Mouse (Mus musculus): Measurements from ENCODE around the gene Mrtfa.
A peak's percentile ranks its signal among the peaks of the same experiment; 100 is the strongest.

Gene Mrtfa

GRCm38 (mm10) chr15:81022437-81022836 lies 168.1 kb downstream of the Mrtfa start:
- DNase-seq = no peak

GRCm38 (mm10) chr15:81021377-81021776 lies 169.2 kb downstream of the Mrtfa start:
- no peak for DNase-seq

GRCm38 (mm10) chr15:81017308-81017707 lies 173.2 kb downstream of the Mrtfa start:
- DNase-seq = no peak

- DNase-seq = no peak
Measured at GRCm38 (mm10) chr15:81016488-81016887, 174.1 kb downstream of the Mrtfa start.

GRCm38 (mm10) chr15:81015068-81015744 lies 175.4 kb downstream of the Mrtfa start:
- DNase-seq = no peak

- DNase-seq = no peak
Measured at GRCm38 (mm10) chr15:81013186-81013585, 177.4 kb downstream of the Mrtfa start.

- DNase-seq = no peak
Measured at GRCm38 (mm10) chr15:81012359-81012758, 178.2 kb downstream of the Mrtfa start.

GRCm38 (mm10) chr15:81011523-81011922 lies 179.0 kb downstream of the Mrtfa start:
- no peak for DNase-seq

GRCm38 (mm10) chr15:81010114-81010513 lies 180.4 kb downstream of the Mrtfa start:
- DNase-seq = no peak

- DNase-seq = no peak
Measured at GRCm38 (mm10) chr15:81008689-81009123, 181.9 kb downstream of the Mrtfa start.

- no peak for DNase-seq
Measured at GRCm38 (mm10) chr15:81007905-81008304, 182.7 kb downstream of the Mrtfa start.

- no peak for DNase-seq
Measured at GRCm38 (mm10) chr15:81007339-81007738, 183.2 kb downstream of the Mrtfa start.

GRCm38 (mm10) chr15:81006127-81006735 lies 184.3 kb downstream of the Mrtfa start:
- no peak for DNase-seq

- DNase-seq = no peak
Measured at GRCm38 (mm10) chr15:81000419-81001138, 190.0 kb downstream of the Mrtfa start.

GRCm38 (mm10) chr15:80997077-80997476 lies 193.5 kb downstream of the Mrtfa start:
- no peak for DNase-seq

- no peak for DNase-seq
Measured at GRCm38 (mm10) chr15:80996090-80996835, 194.3 kb downstream of the Mrtfa start.

GRCm38 (mm10) chr15:80994959-80995358 lies 195.6 kb downstream of the Mrtfa start:
- no peak for DNase-seq

GRCm38 (mm10) chr15:80989712-80990111 lies 200.8 kb downstream of the Mrtfa start:
- no peak for DNase-seq

- no peak for DNase-seq
Measured at GRCm38 (mm10) chr15:80988331-80988730, 202.2 kb downstream of the Mrtfa start.

GRCm38 (mm10) chr15:80983264-80983663 lies 207.3 kb downstream of the Mrtfa start:
- no peak for DNase-seq

- DNase-seq = no peak
Measured at GRCm38 (mm10) chr15:80981176-80981575, 209.4 kb downstream of the Mrtfa start.

- DNase-seq = no peak
Measured at GRCm38 (mm10) chr15:80979611-80980010, 210.9 kb downstream of the Mrtfa start.

- DNase-seq = peak; percentile 86
Measured at GRCm38 (mm10) chr15:80977620-80978334, 212.8 kb downstream of the Mrtfa start, which contains the start of gene Sgsm3. Sgsm3 (plus strand) TSS chr15:80977765.
